Mouse (Mus musculus) spleen, adult 2 months (tissue): ENCODE data around the gene Fhl2. TPM values are rescaled to one million over a fixed set of nuclear protein-coding genes. Genes with fewer than 3 reads are reported as not detected.
A peak's percentile ranks its signal among the peaks of the same experiment; 100 is the strongest.
"Not testable (repeated sequence)": the region's sequence is repeated elsewhere in the genome, so short reads cannot be mapped to it uniquely, and the experiment has no call there.

ENCODE experiments used
- DNase-seq, 2 experiments: peaks; one replicate each; pipeline versions ENCODE4 v3.0.0 to v3.0.0-alpha.2; 2012 to 2021; ENCODE audit warnings: low spot score in 2 of 2, low read depth in 1 of 2
- H3K27ac ChIP-seq: fragments of 200-500 bp; 2 replicates; pipeline ENCODE4 v1.5.1; 2012; ENCODE audit warnings: low read length, inconsistent platforms; ENCODE audit not compliant: insufficient read depth
- H3K27me3 ChIP-seq: fragments of 200-500 bp; 2 replicates; pipeline ENCODE4 v1.6.1; 2012; ENCODE audit warnings: mild to moderate bottlenecking, moderate library complexity, low read length, inconsistent platforms; ENCODE audit not compliant: control insufficient read depth, insufficient read depth
- H3K36me3 ChIP-seq: fragments of 200-500 bp; 2 replicates; pipeline ENCODE4 v1.6.1; 2012; ENCODE audit warnings: mild to moderate bottlenecking, low read length, inconsistent platforms; ENCODE audit not compliant: control insufficient read depth, insufficient read depth
- H3K4me1 ChIP-seq: fragments of 200-500 bp; 2 replicates; pipeline ENCODE4 v1.6.1; 2011; ENCODE audit warnings: inconsistent platforms; ENCODE audit not compliant: control insufficient read depth, insufficient read depth, insufficient read length
- H3K4me3 ChIP-seq: fragments of 200-500 bp; 2 replicates; pipeline ENCODE4 v1.5.1; 2011; ENCODE audit warnings: mild to moderate bottlenecking, inconsistent platforms; ENCODE audit not compliant: insufficient read depth, insufficient read length; ENCODE audit errors: extremely low read depth
- CTCF ChIP-seq: fragments of 200-500 bp; IDR thresholded peaks from 2 replicates; pipeline ENCODE4 v1.5.1; 2011; ENCODE audit warnings: mild to moderate bottlenecking, inconsistent platforms; ENCODE audit not compliant: insufficient read depth, insufficient read length, insufficient replicate concordance; ENCODE audit errors: extremely low read depth
- POLR2A ChIP-seq: fragments of 200-500 bp; IDR thresholded peaks from 2 replicates; pipeline ENCODE4 v1.6.1; 2011; ENCODE audit warnings: low read depth, low read length, inconsistent platforms
- WGBS: fragments of 180-500 bp; shearing (Covaris S2); methylation state at CpG from one replicate; pipeline ENCODE4 v1.1.7; 2018; 5-methylcytosine and 5-hydroxymethylcytosine counted together
- polyA plus RNA-seq: library from polyadenylated mRNA; depleted of rRNA; stranded (reverse); fragments of >200 nt; gene quantifications from 2 replicates; pipeline ENCODE4 v1.2.3, GENCODE M21; 2012

Fhl2 gene
- polyA plus RNA-seq, 1 experiment, result 1.8 TPM

DNA sequence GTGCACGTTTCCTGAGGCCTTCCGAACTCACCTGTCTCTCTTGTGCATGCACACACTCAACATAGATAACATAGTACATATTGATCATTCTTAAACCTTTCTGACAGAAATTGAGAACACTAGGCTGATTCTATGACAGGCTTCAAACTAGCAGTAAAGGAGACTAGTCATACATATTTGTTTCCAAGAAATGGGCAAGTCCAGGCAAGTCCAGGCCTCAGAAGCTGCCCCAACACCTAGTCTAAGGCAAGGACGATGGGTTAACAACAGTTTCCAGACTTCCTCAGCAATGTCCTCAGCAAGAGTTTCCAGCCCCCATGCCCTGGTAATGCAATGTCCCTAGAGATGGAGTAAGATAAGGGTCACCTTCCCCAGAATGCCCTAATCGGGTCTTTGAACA, 53.0 kb downstream of the Fhl2 start:
- H3K27ac ChIP-seq, result no peak overlapping the region
- H3K4me1 ChIP-seq, result no peaks in the 10 kb centered on the region
- H3K4me3 ChIP-seq, result no peak overlapping the region
- TF ChIP-seq CTCF, result no peak
- TF ChIP-seq POLR2A, result no peak
- H3K27me3 ChIP-seq, result no peaks in the 10 kb centered on the region
- no peaks in the 10 kb centered on the region for H3K36me3 ChIP-seq
- no peak for DNase-seq
- WGBS, result 92% methylated on average over 4 of the region's 4 CpGs

DNA sequence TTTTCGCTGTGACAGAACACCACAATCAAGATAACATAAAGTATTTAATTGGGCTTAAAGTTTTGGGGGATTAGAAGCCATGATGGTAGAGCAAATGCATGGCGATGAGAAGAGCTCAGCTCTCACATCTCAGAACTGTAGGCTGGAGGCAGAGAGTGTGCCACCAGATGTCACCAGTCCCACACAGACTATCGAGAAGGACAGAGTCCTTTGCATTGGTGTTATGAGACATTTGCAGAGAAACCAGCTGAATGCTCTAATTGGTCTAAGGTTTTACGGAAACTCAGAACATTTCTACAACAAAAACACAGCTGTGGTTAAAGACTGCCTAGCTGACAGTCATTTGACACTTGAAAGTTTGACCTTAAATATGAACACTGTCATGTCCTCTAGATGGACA, 53.5 kb downstream of the Fhl2 start:
- Histone ChIP-seq H3K4me1 (no peaks in the 10 kb centered on the region), H3K27me3 (no peaks in the 10 kb centered on the region), H3K27ac (no peak overlapping the region), H3K4me3 (no peak overlapping the region), H3K36me3 (no peaks in the 10 kb centered on the region)
- no peak for DNase-seq
- 84% methylated on average over 4 of the region's 4 CpGs for WGBS
- TF ChIP-seq POLR2A (no peak), CTCF (no peak)

GRCm38 (mm10) chr1:43142849-43143248, 53.9 kb downstream of the Fhl2 start:
- H3K4me3 ChIP-seq, result no peak overlapping the region
- whole genome bisulfite sequencing, result 83% methylated on average over 6 of the region's 6 CpGs
- no peak overlapping the region for H3K27ac ChIP-seq
- no peaks in the 10 kb centered on the region for H3K36me3 ChIP-seq
- TF ChIP-seq POLR2A, result no peak
- H3K4me1 ChIP-seq, result no peaks in the 10 kb centered on the region
- H3K27me3 ChIP-seq, result no peaks in the 10 kb centered on the region
- DNase-seq, result no peak

DNA sequence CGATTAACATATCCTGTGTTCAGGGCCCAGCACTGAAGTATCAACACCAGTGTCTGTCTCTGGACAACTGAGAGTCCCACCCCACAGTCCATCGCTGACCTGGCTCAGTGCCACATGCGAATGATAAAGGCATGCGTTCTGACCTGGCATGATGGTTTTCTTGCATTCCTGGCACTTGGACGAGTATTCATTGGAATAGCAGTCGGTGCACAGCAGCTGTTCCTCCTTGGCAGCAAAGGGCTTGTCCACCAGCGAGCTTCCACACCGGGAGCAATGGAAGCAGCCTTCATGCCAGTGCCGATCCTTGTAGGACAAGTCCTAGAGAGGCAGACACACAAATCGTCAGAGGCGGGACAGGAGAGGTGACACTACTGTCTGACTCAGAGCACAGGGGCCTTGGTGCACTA, 55.2 kb downstream of the Fhl2 start:
- no peaks in the 10 kb centered on the region for H3K27me3 ChIP-seq
- no peak overlapping the region for H3K4me3 ChIP-seq
- WGBS, result 87% methylated on average over 11 of the region's 11 CpGs
- no peak for DNase-seq
- TF ChIP-seq POLR2A (no peak), CTCF (no peak)
- no peaks in the 10 kb centered on the region for H3K4me1 ChIP-seq
- H3K27ac ChIP-seq, result no peak overlapping the region
- H3K36me3 ChIP-seq, result no peaks in the 10 kb centered on the region

GRCm38 (mm10) chr1:43139587-43140266, 57.1 kb downstream of the Fhl2 start:
- Histone ChIP-seq H3K36me3 (no peaks in the 10 kb centered on the region), H3K4me3 (no peak overlapping the region), H3K27me3 (no peaks in the 10 kb centered on the region), H3K4me1 (no peaks in the 10 kb centered on the region), H3K27ac (no peak overlapping the region)
- peak; percentile 60 to 73 for DNase-seq
- TF ChIP-seq CTCF, result peak; percentile 89; the same call in 1 of the 2 replicates
- TF ChIP-seq POLR2A, result no peak
- WGBS, result 58% methylated on average over 8 of the region's 8 CpGs

DNA sequence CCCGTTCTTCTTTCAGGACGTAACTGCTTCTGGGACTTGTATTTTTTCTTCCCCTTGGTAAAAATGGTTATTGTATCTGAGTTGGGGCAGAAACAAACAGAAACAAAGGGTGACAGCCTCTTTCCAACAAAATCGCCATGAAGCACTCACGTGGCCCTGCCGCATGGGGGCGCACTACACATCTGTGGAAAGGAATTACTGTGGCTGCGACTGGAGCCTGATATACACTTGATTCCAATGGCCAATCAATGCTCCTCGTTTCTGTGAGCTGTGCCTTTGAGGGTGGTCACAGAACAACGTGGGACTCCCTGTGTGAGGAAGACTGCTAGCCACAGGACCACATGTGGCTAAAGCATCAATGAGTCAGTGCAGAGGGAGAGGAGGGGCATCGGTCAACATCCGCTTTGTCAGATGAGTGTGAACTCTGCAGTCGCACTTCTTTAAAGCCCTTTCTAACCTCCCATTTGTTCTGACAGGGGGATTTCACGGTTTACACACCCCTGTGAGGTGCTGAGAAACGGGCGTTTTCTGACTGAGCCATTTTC, 58.4 kb downstream of the Fhl2 start:
- WGBS, result 81% methylated on average over 15 of the region's 15 CpGs
- TF ChIP-seq CTCF (no peak), POLR2A (no peak)
- no peak for DNase-seq

GRCm38 (mm10) chr1:43137334-43137733, 59.5 kb downstream of the Fhl2 start:
- no peaks in the 10 kb centered on the region for H3K36me3 ChIP-seq
- H3K4me3 ChIP-seq, result no peak overlapping the region
- no peak for DNase-seq
- 91% methylated on average over 5 of the region's 5 CpGs for WGBS
- H3K27me3 ChIP-seq, result no peaks in the 10 kb centered on the region
- no peak overlapping the region for H3K27ac ChIP-seq
- H3K4me1 ChIP-seq, result no peaks in the 10 kb centered on the region
- TF ChIP-seq CTCF (no peak), POLR2A (no peak)

More for the DNA sequence above, 58.4 kb downstream of the Fhl2 start:
- Histone ChIP-seq H3K27me3 (no peaks in the 10 kb centered on the region), H3K36me3 (no peaks in the 10 kb centered on the region), H3K27ac (no peak overlapping the region), H3K4me3 (no peak overlapping the region), H3K4me1 (no peaks in the 10 kb centered on the region)

DNA sequence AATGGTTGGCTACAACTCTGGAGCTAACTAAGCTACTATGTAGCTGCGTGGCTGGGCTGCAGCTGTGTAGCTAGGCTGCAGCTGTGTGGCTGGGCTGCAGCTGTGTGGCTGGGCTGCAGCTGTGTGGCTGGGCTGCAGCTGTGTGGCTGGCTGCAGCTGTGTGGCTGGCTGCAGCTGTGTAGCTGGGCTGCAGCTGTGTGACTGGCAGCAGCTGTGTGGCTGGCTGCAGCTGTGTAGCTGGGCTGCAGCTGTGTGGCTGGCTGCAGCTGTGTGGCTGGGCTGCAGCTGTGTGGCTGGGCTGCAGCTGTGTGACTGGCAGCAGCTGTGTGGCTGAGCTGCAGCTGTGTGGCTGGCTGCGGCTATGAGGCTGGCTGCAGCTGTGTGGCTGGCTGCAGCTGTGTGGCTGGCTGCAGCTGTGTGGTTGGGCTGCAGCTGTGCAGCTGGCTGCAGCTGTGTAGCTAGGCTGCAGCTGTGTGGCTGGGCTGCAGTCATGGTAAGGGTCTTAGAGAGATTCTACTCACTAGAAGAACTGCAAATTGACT, 60.2 kb downstream of the Fhl2 start:
- H3K4me3 ChIP-seq, H3K4me1 ChIP-seq, H3K36me3 ChIP-seq, DNase-seq, H3K27ac ChIP-seq, H3K27me3 ChIP-seq: not testable (repeated sequence)
- WGBS, result 89% methylated on average over 2 of the region's 2 CpGs
